Mouse (Mus musculus) testis, adult 2 months (tissue): ENCODE measurements around the gene Arv1.

Experiments
- CTCF ChIP-seq: fragments of 200-500 bp; IDR thresholded peaks from 2 replicates; pipeline ENCODE4 v1.5.1; 2012; ENCODE audit warnings: low read depth, mild to moderate bottlenecking, inconsistent platforms, low read length, moderate library complexity; ENCODE audit not compliant: control insufficient read depth, insufficient read depth, insufficient replicate concordance
- POLR2A ChIP-seq: fragments of 200-500 bp; IDR thresholded peaks from 2 replicates; pipeline ENCODE4 v1.6.1; 2012; ENCODE audit warnings: low read depth, mild to moderate bottlenecking, inconsistent platforms, low read length, moderate library complexity; ENCODE audit not compliant: control insufficient read depth

- no peak for TF ChIP-seq POLR2A
- TF ChIP-seq CTCF, result no peak
Observed at GRCm38 (mm10) chr8:124700271-124700670, 21.7 kb upstream of the Arv1 start.
